Mouse (Mus musculus) heart, adult 2 months (tissue): Measurements from ENCODE around the gene Tspan33. TPM values are rescaled to one million over a fixed set of nuclear protein-coding genes. Genes with fewer than 3 reads are reported as not detected.

Experiments
- DNase-seq, 2 experiments: peaks; one replicate each; pipeline ENCODE4 v3.0.0; 2021
- H3K27ac ChIP-seq: fragments of 200-600 bp; 2 replicates; pipeline ENCODE4 v1.8.1; 2022
- H3K27me3 ChIP-seq: fragments of 200-500 bp; 2 replicates; pipeline ENCODE4 v1.6.1; 2012; ENCODE audit warnings: mild to moderate bottlenecking, low read length, inconsistent platforms, mixed read lengths; ENCODE audit not compliant: control insufficient read depth, insufficient read depth
- H3K36me3 ChIP-seq: fragments of 200-500 bp; 2 replicates; pipeline ENCODE4 v1.6.1; 2012; ENCODE audit warnings: low read length, inconsistent platforms; ENCODE audit not compliant: control insufficient read depth, insufficient read depth
- H3K4me1 ChIP-seq: fragments of 200-500 bp; 2 replicates; pipeline ENCODE4 v1.6.1; 2011; ENCODE audit warnings: low read length; ENCODE audit not compliant: control insufficient read depth, insufficient read depth
- H3K4me3 ChIP-seq: fragments of 200-600 bp; 2 replicates; pipeline ENCODE4 v1.8.1; 2022
- H3K79me2 ChIP-seq: fragments of 200-500 bp; replicated peaks from 2 replicates; pipeline ENCODE4 v1.6.1; 2012; ENCODE audit warnings: mild to moderate bottlenecking, inconsistent platforms, low read length, moderate library complexity, mixed read lengths; ENCODE audit not compliant: control insufficient read depth, insufficient read depth
- H3K9ac ChIP-seq: fragments of 200-500 bp; 2 replicates; pipeline ENCODE4 v1.6.1; 2012; ENCODE audit warnings: low read depth, mild to moderate bottlenecking, control low read depth, inconsistent platforms, low read length, mixed read lengths
- CTCF ChIP-seq: fragments of 200-600 bp; IDR thresholded peaks from 2 replicates; pipeline ENCODE4 v1.8.1; 2022; ENCODE audit warnings: antibody characterized with exemption, mild to moderate bottlenecking, moderate library complexity
- EP300 ChIP-seq: fragments of 200-500 bp; IDR thresholded peaks from 2 replicates; pipeline ENCODE4 v1.6.1; 2011; ENCODE audit warnings: low read depth, low read length, control low read depth; ENCODE audit not compliant: insufficient read depth
- POLR2A ChIP-seq: fragments of 200-500 bp; IDR thresholded peaks from 2 replicates; pipeline ENCODE4 v1.6.1; 2011; ENCODE audit warnings: mild to moderate bottlenecking, low read depth, low read length, control low read depth; ENCODE audit not compliant: insufficient read depth
- WGBS: fragments of 180-500 bp; shearing (Covaris S2); methylation state at CpG from one replicate; pipeline ENCODE4 v1.1.7; 2018; 5-methylcytosine and 5-hydroxymethylcytosine counted together
- intact Hi-C: fragments of 180-260 bp; cut with DNase I; formaldehyde crosslinking; loops from one replicate; pipeline ENCODE4 v1.15.1; 2025
- polyA plus RNA-seq: library from polyadenylated mRNA; depleted of rRNA; stranded (reverse); fragments of >200 nt; gene quantifications from 2 replicates; pipeline ENCODE4 v1.2.3, GENCODE M21; 2012
- total RNA-seq, 2 experiments: library from RNA; stranded (reverse); gene quantifications; 2 replicates each; pipeline ENCODE4 v1.2.3; 2021

Gene Tspan33
- total and polyA plus RNA-seq, 3 experiments: 2.2 to 2.7 (median 2.5) TPM

- H3K79me2 ChIP-seq: no peaks in the 10 kb centered on the region
- no peaks in the 10 kb centered on the region for H3K4me1 ChIP-seq
- WGBS: 51% methylated on average over 4 of the region's 4 CpGs
- H3K27ac ChIP-seq: no peak overlapping the region
- intact Hi-C loops: no loop called here
- H3K27me3 ChIP-seq: no peaks in the 10 kb centered on the region
- no peak overlapping the region for H3K4me3 ChIP-seq
- H3K36me3 ChIP-seq: no peaks in the 10 kb centered on the region
- TF ChIP-seq CTCF (no peak), EP300 (no peak), POLR2A (no peak)
- no peak overlapping the region for H3K9ac ChIP-seq
- no peak for DNase-seq
These were observed 12.2 kb upstream of the Tspan33 start for GRCm38 (mm10) chr6:29681853-29682252.

DNA sequence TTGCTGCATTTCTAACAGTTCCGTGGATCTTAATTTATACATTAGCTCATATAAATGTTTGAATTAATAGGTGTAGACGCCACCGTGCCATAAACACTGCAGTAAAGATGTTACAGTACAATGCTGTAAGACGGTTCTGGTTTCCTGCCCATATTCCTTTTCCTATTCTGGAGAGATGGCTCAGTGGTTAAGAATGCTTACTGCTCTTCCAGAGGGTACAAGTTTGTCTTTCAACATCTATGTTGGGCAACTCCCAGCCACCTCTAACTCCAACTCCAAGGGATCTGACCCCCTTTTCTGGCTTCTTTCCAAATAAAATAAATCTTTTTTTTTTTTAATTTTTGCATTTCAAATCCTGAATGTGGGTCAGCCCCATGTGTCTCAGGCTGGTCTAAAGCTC, 9.3 kb upstream of the Tspan33 start:
- no peaks in the 10 kb centered on the region for H3K4me1 ChIP-seq
- no peaks in the 10 kb centered on the region for H3K79me2 ChIP-seq
- H3K9ac ChIP-seq: no peak overlapping the region
- 79% methylated on average over 4 of the region's 4 CpGs for WGBS
- H3K27me3 ChIP-seq: no peaks in the 10 kb centered on the region
- H3K27ac ChIP-seq: no peak overlapping the region
- no peak for DNase-seq
- no peak for TF ChIP-seq EP300
- no peak for TF ChIP-seq POLR2A
- TF ChIP-seq CTCF: no peak
- no peaks in the 10 kb centered on the region for H3K36me3 ChIP-seq
- H3K4me3 ChIP-seq: no peak overlapping the region
- intact Hi-C loops: no loop called here

DNA sequence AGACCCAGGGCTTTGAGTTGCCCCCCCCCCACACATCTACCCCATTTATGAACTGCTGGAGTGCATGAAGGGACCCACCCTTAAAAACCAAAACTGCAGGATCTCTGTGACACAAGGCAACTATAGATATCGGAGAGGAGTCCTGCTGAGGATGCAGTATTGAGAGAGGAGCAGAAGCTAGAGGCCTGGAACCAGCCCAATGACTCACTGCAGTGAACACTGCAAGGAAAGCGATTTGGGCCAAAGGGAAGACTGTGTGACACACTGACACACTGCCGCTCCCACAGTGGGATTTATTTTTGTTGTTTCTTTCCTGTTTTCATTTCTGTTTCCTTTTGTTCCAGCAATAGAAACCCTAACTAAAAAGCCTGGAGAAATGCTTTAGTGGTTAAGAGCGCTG, 8.1 kb upstream of the Tspan33 start:
- no peak for TF ChIP-seq CTCF
- TF ChIP-seq EP300: no peak
- no peak for TF ChIP-seq POLR2A
- Histone ChIP-seq H3K4me3 (no peak overlapping the region), H3K4me1 (no peaks in the 10 kb centered on the region), H3K9ac (no peak overlapping the region), H3K27me3 (no peaks in the 10 kb centered on the region), H3K36me3 (no peaks in the 10 kb centered on the region), H3K27ac (no peak overlapping the region), H3K79me2 (no peaks in the 10 kb centered on the region)
- whole genome bisulfite sequencing: 50% methylated on average over 4 of the region's 4 CpGs
- intact Hi-C loops: no loop called here
- no peak for DNase-seq

- no peaks in the 10 kb centered on the region for H3K27me3 ChIP-seq
- TF ChIP-seq EP300: no peak
- TF ChIP-seq POLR2A: no peak
- TF ChIP-seq CTCF: no peak
- peaks cover 1% of the 10 kb centered on the region; the same call in 1 of the 2 replicates for H3K4me1 ChIP-seq
- no peak for DNase-seq
- no peak overlapping the region for H3K27ac ChIP-seq
- H3K36me3 ChIP-seq: no peaks in the 10 kb centered on the region
- WGBS: 71% methylated on average over 8 of the region's 8 CpGs
- H3K79me2 ChIP-seq: no peaks in the 10 kb centered on the region
- intact Hi-C loops: no loop called here
- H3K9ac ChIP-seq: no peak overlapping the region
- no peak overlapping the region for H3K4me3 ChIP-seq
These were observed 4.6 kb upstream of the Tspan33 start for GRCm38 (mm10) chr6:29689458-29689857.

- Histone ChIP-seq H3K4me1 (peaks cover 1% of the 10 kb centered on the region; the same call in 1 of the 2 replicates), H3K9ac (peak overlapping the region; percentile 69), H3K27ac (no peak overlapping the region), H3K36me3 (no peaks in the 10 kb centered on the region), H3K4me3 (peak overlapping the region; percentile 63), H3K79me2 (no peaks in the 10 kb centered on the region), H3K27me3 (no peaks in the 10 kb centered on the region)
- DNase-seq: no peak
- no peak for TF ChIP-seq EP300
- no peak for TF ChIP-seq POLR2A
- TF ChIP-seq CTCF: no peak
- intact Hi-C loops: no loop called here
- 15% methylated on average over 35 of the region's 35 CpGs for WGBS
These were observed 610 bp downstream of the Tspan33 start for GRCm38 (mm10) chr6:29694375-29695289.

- no peak overlapping the region for H3K9ac ChIP-seq
- 85% methylated on average over 3 of the region's 3 CpGs for WGBS
- no peaks in the 10 kb centered on the region for H3K27me3 ChIP-seq
- DNase-seq: no peak
- no peaks in the 10 kb centered on the region for H3K36me3 ChIP-seq
- H3K79me2 ChIP-seq: no peaks in the 10 kb centered on the region
- no peak overlapping the region for H3K27ac ChIP-seq
- no peak overlapping the region for H3K4me3 ChIP-seq
- intact Hi-C loops: no loop called here
- peaks cover 1% of the 10 kb centered on the region; the same call in 1 of the 2 replicates for H3K4me1 ChIP-seq
- TF ChIP-seq CTCF: no peak
- TF ChIP-seq POLR2A: no peak
- TF ChIP-seq EP300: no peak
These were observed 1.3 kb downstream of the Tspan33 start for GRCm38 (mm10) chr6:29695290-29695674.
